10 mouse cellular contexts compared by ENCODE assay signal in the genomic region with DNA sequence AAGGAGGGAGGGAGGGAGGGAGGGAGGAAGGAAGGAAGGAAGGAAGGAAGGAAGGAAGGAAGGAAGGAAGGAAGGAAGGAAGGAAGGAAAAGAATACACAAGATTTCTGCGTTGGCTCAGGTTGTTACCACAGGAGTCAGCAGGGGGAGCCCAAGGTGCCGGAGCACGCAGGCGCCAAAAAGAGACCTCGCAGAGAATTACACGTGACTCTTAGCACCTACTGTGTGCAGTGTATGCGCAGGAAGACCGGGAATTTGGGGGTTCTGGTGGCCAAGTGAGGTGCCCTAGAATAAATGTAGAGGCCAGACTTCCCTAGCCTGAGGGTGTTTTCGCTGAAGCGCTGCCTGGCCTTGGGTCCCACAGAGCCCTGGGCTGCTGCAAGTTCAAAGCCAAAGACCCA.
DNase-seq lines count a peak whose midpoint lies in the region; ATAC-seq and TF ChIP-seq lines count a peak whose summit lies in the region.
"Had no signal": no experiment of that assay in that cellular context is flagged by ENCODE, and none has a peak within 500 bp of the region (broad histone marks: within the 10 kb centered on the region; RNA-seq: fewer than 3 reads in every experiment).

No protein-coding gene starts in this region.

- H3K4me3 ChIP-seq in lung, adult 2 months (replicated peaks; ENCODE audit: extremely low read depth, low read depth, low read length), result no peak overlapping the region
- no peak overlapping the region for H3K4me3 ChIP-seq in MEL (ENCODE audit: control insufficient read depth in 1 of 2, insufficient read depth in 1 of 2, low read depth in 2 of 2, low read length in 2 of 2)
- H3K4me3 ChIP-seq: limb, embryonic 12.5 days had no signal

- TF ChIP-seq RAD21 in MEL (IDR thresholded peaks at IDR 0.05; ENCODE audit: low read depth, low read length), result no peak

- H3K79me2 ChIP-seq in MEL (ENCODE audit: control insufficient read depth, insufficient read depth, low read length, poor library complexity), result no peaks in the 10 kb centered on the region

- no peaks in the 10 kb centered on the region for H3K4me1 ChIP-seq in lung, adult 2 months (ENCODE audit: control insufficient read depth, insufficient read depth, low read length)
- no peaks in the 10 kb centered on the region for H3K4me1 ChIP-seq in MEL (ENCODE audit: control insufficient read depth in 1 of 2, insufficient read depth in 2 of 2, low read length in 2 of 2)

- peak; percentile 82 for DNase-seq in heart, adult 11 months
- DNase-seq in heart, postnatal 10 days, result no peak
- DNase-seq in lung, adult 2 months, result no peak
- DNase-seq in lung, postnatal 25 days (ENCODE audit: low spot score), result no peak
- peak; percentile 16 for DNase-seq in MEL (ENCODE audit: low read depth, low spot score)
- DNase-seq: gastrocnemius, postnatal 10 days had no signal

- no peak overlapping the region for H3K9ac ChIP-seq in MEL (ENCODE audit: control insufficient read depth, low read depth, low read length, poor library complexity, severe bottlenecking)
- H3K9ac ChIP-seq: limb, embryonic 12.5 days had no signal

- H3K36me3 ChIP-seq in MEL (ENCODE audit: control insufficient read depth in 1 of 2, insufficient read depth in 2 of 2, low read length in 2 of 2), result no peaks in the 10 kb centered on the region
- H3K36me3 ChIP-seq: limb, embryonic 12.5 days had no signal

- H3K27ac ChIP-seq in MEL (ENCODE audit: control insufficient read depth, low read depth, low read length), result no peak overlapping the region
- H3K27ac ChIP-seq: limb, embryonic 12.5 days had no signal

- WGBS in lung, adult 2 months, result 7% methylated on average over 10 of the region's 10 CpGs

- ATAC-seq in megakaryocyte progenitor cell, adult 5-6 weeks (replicated peaks; ENCODE audit: poor library complexity), result peak; percentile 50; the same call in 1 of the 2 replicates
- ATAC-seq in activated CD4-positive, CD25-positive, alpha-beta regulatory T cell, adult 4 months, result no peak
- ATAC-seq: inflammation-experienced regulatory T-cells, adult 6 months had no signal

- TF ChIP-seq EP300 in MEL (IDR thresholded peaks at IDR 0.05; ENCODE audit: low read depth in 1 of 2, low read length in 2 of 2), result no peak

- peaks cover 3 to 10% of the 10 kb centered on the region in 2 experiments; a peak in 3 of 4 replicates for H3K27me3 ChIP-seq in MEL (ENCODE audit: control insufficient read depth in 1 of 2, insufficient read depth in 2 of 2, low read length in 2 of 2)

- intact Hi-C loops in heart, postnatal 10 days (cut with DNase I), result no loop called here

- TF ChIP-seq CTCF in lung, adult 2 months (IDR thresholded peaks at IDR 0.05; ENCODE audit: insufficient read depth, low read length), result 0 out of 2 replicates have a peak, but pooled peaks have one; percentile 17
- TF ChIP-seq CTCF in MEL (IDR thresholded peaks at IDR 0.05 in 2 of 3, conservative IDR thresholded peaks at IDR 0.05 in 1 of 3; ENCODE audit: control insufficient read depth in 1 of 3, insufficient read depth in 1 of 3, low read depth in 2 of 3, low read length in 3 of 3, poor library complexity in 1 of 3, severe bottlenecking in 1 of 3), result peak; percentile 8 to 59 (median 40); a peak in 4 of 6 replicates

- no peak for TF ChIP-seq POLR2A in lung, adult 2 months (IDR thresholded peaks at IDR 0.05; ENCODE audit: borderline replicate concordance, extremely low read depth, low read depth, low read length)
- no peak for TF ChIP-seq POLR2A in MEL (IDR thresholded peaks at IDR 0.05; ENCODE audit: control insufficient read depth in 1 of 2, insufficient read depth in 1 of 2, low read depth in 1 of 2, low read length in 2 of 2, poor library complexity in 1 of 2)

- H3K9me3 ChIP-seq in MEL (replicated peaks; ENCODE audit: insufficient read depth, low read length), result no peaks in the 10 kb centered on the region
- H3K9me3 ChIP-seq: limb, embryonic 12.5 days had no signal

TF ChIP-seq in MEL, 35 proteins besides CTCF, POLR2A, EP300 and RAD21:
- TF ChIP-seq TCF12 (IDR thresholded peaks at IDR 0.05; ENCODE audit: low read depth, low read length), result no peak
- TF ChIP-seq MAX (IDR thresholded peaks at IDR 0.05; ENCODE audit: low read length), result 0 out of 2 replicates have a peak, but pooled peaks have one; percentile 13
- TF ChIP-seq USF1 (IDR thresholded peaks at IDR 0.05; ENCODE audit: low read depth, low read length), result no peak
- no peak for TF ChIP-seq ZNF384 (IDR thresholded peaks at IDR 0.05; ENCODE audit: low read depth, low read length)
- no peak for TF ChIP-seq CHD2 (IDR thresholded peaks at IDR 0.05; ENCODE audit: low read length)
- TF ChIP-seq ZKSCAN1 (IDR thresholded peaks at IDR 0.05; ENCODE audit: low read depth, low read length), result peak; percentile 85
- TF ChIP-seq HCFC1 (IDR thresholded peaks at IDR 0.05; ENCODE audit: low read depth, low read length), result no peak
- peak; percentile 29; the same call in 1 of the 2 replicates for TF ChIP-seq SMC3 (IDR thresholded peaks at IDR 0.05; ENCODE audit: low read depth, low read length)
- no peak for TF ChIP-seq UBTF (IDR thresholded peaks at IDR 0.05; ENCODE audit: borderline replicate concordance, insufficient read depth, low read depth, low read length)

Comparison
In these comparisons a context has a peak if more than half of its experiments do, and no peak if none do; other contexts are left out.
1. DNase-seq: peak in heart, adult 11 months (single experiment) and MEL (single experiment); none in heart, postnatal 10 days (0 of 2), lung, adult 2 months (single experiment) and lung, postnatal 25 days (single experiment).